Mouse (Mus musculus) small intestine, adult 2 months (tissue): ENCODE results near the gene Snx29.

Source experiments
- CTCF ChIP-seq: fragments of 200-500 bp; IDR thresholded peaks from 2 replicates; pipeline ENCODE4 v1.5.1; 2012; ENCODE audit warnings: low read depth, mild to moderate bottlenecking, control low read depth, inconsistent platforms, low read length, moderate library complexity, mixed read lengths; ENCODE audit not compliant: insufficient replicate concordance, insufficient read length; ENCODE audit errors: extremely low read depth
- POLR2A ChIP-seq: fragments of 200-500 bp; IDR thresholded peaks from 2 replicates; pipeline ENCODE4 v1.6.1; 2012; ENCODE audit warnings: low read depth, mild to moderate bottlenecking, control low read depth, inconsistent platforms, low read length, moderate library complexity

DNA sequence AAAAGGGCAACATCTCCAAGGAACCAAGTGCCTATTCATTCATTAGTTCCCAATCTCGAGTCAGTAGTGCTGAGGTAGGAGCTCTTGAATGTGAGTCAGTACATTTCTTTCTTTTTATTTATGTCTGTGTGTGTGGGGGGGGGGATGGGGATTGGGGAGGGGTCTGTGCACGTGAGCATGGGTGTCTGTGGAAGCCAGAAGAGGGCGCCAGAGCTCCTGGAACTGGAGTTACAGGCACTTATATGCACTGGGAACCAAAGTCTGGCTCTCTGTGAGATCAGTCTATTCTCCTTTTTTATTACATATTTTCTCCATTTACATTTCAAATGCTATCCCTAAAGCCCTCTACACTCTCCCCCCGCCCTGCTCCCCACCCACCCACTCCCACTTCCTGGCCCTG is 461.6 kb downstream of the Snx29 start:
- no peak for TF ChIP-seq POLR2A
- TF ChIP-seq CTCF = no peak
